13 mouse cellular contexts compared by ENCODE assay signal in genomic region chr14:54244183-54244582, GRCm38 (mm10). TPM values are rescaled to one million over a fixed set of nuclear protein-coding genes. Genes with fewer than 3 reads are reported as not detected.
DNase-seq lines count a peak whose midpoint lies in the region; ATAC-seq lines count a peak whose summit lies in the region.
"Had no signal": no experiment of that assay in that cellular context is flagged by ENCODE, and none has a peak within 500 bp of the region (broad histone marks: within the 10 kb centered on the region; RNA-seq: fewer than 3 reads in every experiment).

No protein-coding gene starts in this region.

- H3K4me3 ChIP-seq in forebrain, embryonic 12.5 days (replicated peaks) = no peak overlapping the region
- no peak overlapping the region for H3K4me3 ChIP-seq in forebrain, embryonic 11.5 days (ENCODE audit: low read depth, low read length)
- no peak overlapping the region for H3K4me3 ChIP-seq in kidney, embryonic 15.5 days (replicated peaks)
- no peak overlapping the region for H3K4me3 ChIP-seq in intestine, embryonic 14.5 days (ENCODE audit: low read depth, low read length)
- H3K4me3 ChIP-seq: liver, embryonic 12.5 days had no signal

- peaks cover 8% of the 10 kb centered on the region for H3K4me1 ChIP-seq in forebrain, embryonic 12.5 days
- H3K4me1 ChIP-seq in forebrain, embryonic 11.5 days (replicated peaks; ENCODE audit: control insufficient read depth, insufficient read depth, low read length) = no peaks in the 10 kb centered on the region; the same call in 1 of the 2 replicates
- H3K4me1 ChIP-seq in kidney, embryonic 15.5 days = peaks cover 26% of the 10 kb centered on the region
- peaks cover 5% of the 10 kb centered on the region for H3K4me1 ChIP-seq in intestine, embryonic 14.5 days (replicated peaks; ENCODE audit: control insufficient read depth, insufficient read depth, low read length)

- H3K27ac ChIP-seq in forebrain, embryonic 12.5 days = peak overlapping the region; percentile 61
- no peak overlapping the region for H3K27ac ChIP-seq in forebrain, embryonic 11.5 days (ENCODE audit: low read depth, low read length)
- peak overlapping the region; percentile 34; the same call in 1 of the 2 replicates for H3K27ac ChIP-seq in kidney, embryonic 15.5 days
- H3K27ac ChIP-seq in intestine, embryonic 14.5 days (ENCODE audit: low read depth) = no peak overlapping the region
- H3K27ac ChIP-seq: liver, embryonic 12.5 days had no signal

- 26% methylated on average over 3 of the region's 3 CpGs for WGBS in forebrain, embryonic 12.5 days
- 46% methylated on average over 3 of the region's 3 CpGs for WGBS in forebrain, embryonic 11.5 days
- 21% methylated on average over 3 of the region's 3 CpGs for WGBS in kidney, embryonic 15.5 days
- WGBS in intestine, embryonic 14.5 days = 37% methylated on average over 3 of the region's 3 CpGs

- H3K4me2 ChIP-seq in forebrain, embryonic 12.5 days = no peak overlapping the region
- no peak overlapping the region for H3K4me2 ChIP-seq in forebrain, embryonic 11.5 days (ENCODE audit: low read depth, low read length, severe bottlenecking)
- no peak overlapping the region for H3K4me2 ChIP-seq in kidney, embryonic 15.5 days
- H3K4me2 ChIP-seq in intestine, embryonic 14.5 days (ENCODE audit: low read length) = no peak overlapping the region
- H3K4me2 ChIP-seq: liver, embryonic 12.5 days had no signal

- no peaks in the 10 kb centered on the region for H3K9me3 ChIP-seq in forebrain, embryonic 12.5 days
- no peaks in the 10 kb centered on the region; the same call in 1 of the 2 replicates for H3K9me3 ChIP-seq in forebrain, embryonic 11.5 days (ENCODE audit: control insufficient read depth, low read length)
- no peaks in the 10 kb centered on the region for H3K9me3 ChIP-seq in kidney, embryonic 15.5 days (replicated peaks)
- H3K9me3 ChIP-seq in intestine, embryonic 14.5 days (ENCODE audit: control insufficient read depth, low read length) = no peaks in the 10 kb centered on the region
- H3K9me3 ChIP-seq: liver, embryonic 12.5 days had no signal

- H3K9ac ChIP-seq in forebrain, embryonic 12.5 days = no peak overlapping the region
- no peak overlapping the region for H3K9ac ChIP-seq in forebrain, embryonic 11.5 days (ENCODE audit: low read length)
- no peak overlapping the region for H3K9ac ChIP-seq in kidney, embryonic 15.5 days
- no peak overlapping the region for H3K9ac ChIP-seq in intestine, embryonic 14.5 days (ENCODE audit: low read length)
- H3K9ac ChIP-seq: liver, embryonic 12.5 days had no signal

- H3K36me3 ChIP-seq in forebrain, embryonic 12.5 days (replicated peaks) = peaks cover 42% of the 10 kb centered on the region
- peaks cover 9% of the 10 kb centered on the region for H3K36me3 ChIP-seq in forebrain, embryonic 11.5 days (ENCODE audit: control insufficient read depth, insufficient read depth, low read length)
- H3K36me3 ChIP-seq in kidney, embryonic 15.5 days = peaks cover 66% of the 10 kb centered on the region
- peaks cover 67% of the 10 kb centered on the region for H3K36me3 ChIP-seq in intestine, embryonic 14.5 days (ENCODE audit: control insufficient read depth, insufficient read depth, low read length)

- ATAC-seq in forebrain, embryonic 12.5 days (ENCODE audit: low FRiP score) = peak; percentile 57; the same call in 1 of the 2 replicates
- ATAC-seq in forebrain, embryonic 11.5 days (replicated peaks; ENCODE audit: low FRiP score) = no peak
- peak; percentile 52; the same call in 1 of the 2 replicates for ATAC-seq in kidney, embryonic 15.5 days (replicated peaks; ENCODE audit: low FRiP score)
- ATAC-seq in intestine, embryonic 14.5 days (replicated peaks; ENCODE audit: low FRiP score, low TSS enrichment, low read depth) = peak; percentile 70; the same call in 1 of the 2 replicates
- no peak for ATAC-seq in cerebellum, adult (ENCODE audit: insufficient number of reproducible peaks, low FRiP score, low TSS enrichment)
- ATAC-seq: liver, embryonic 12.5 days had no signal

- H3K27me3 ChIP-seq in forebrain, embryonic 12.5 days = no peaks in the 10 kb centered on the region
- H3K27me3 ChIP-seq in forebrain, embryonic 11.5 days (ENCODE audit: control insufficient read depth, insufficient read depth, low read length) = no peaks in the 10 kb centered on the region
- H3K27me3 ChIP-seq in kidney, embryonic 15.5 days = no peaks in the 10 kb centered on the region
- no peaks in the 10 kb centered on the region for H3K27me3 ChIP-seq in intestine, embryonic 14.5 days (replicated peaks; ENCODE audit: control insufficient read depth, insufficient read depth, low read length)
- H3K27me3 ChIP-seq: liver, embryonic 12.5 days had no signal

- DNase-seq in forebrain, embryonic 11.5 days (ENCODE audit: low spot score) = no peak
- DNase-seq in kidney, postnatal 14 days = no peak
- DNase-seq in intestine, embryonic 14.5 days (ENCODE audit: low spot score) = no peak
- peak; percentile 51 for DNase-seq in retina, embryonic 14.5 days (ENCODE audit: low spot score)
- no peak for DNase-seq in frontal cortex, postnatal 10 days (ENCODE audit: low spot score in 2 of 2)

RNA-seq across cellular contexts. Expression of gene Dad1, which starts 9.7 kb away (rescaled TPM):
- 234 and 241 TPM in 2 replicates for polyA plus RNA-seq in forebrain, embryonic 12.5 days (2016; fragmentation: Nextera tagmentation; extraction: Ambion mirVana)
- 233 and 240 TPM in 2 replicates for polyA plus RNA-seq in forebrain, embryonic 11.5 days (2014; fragmentation: Nextera tagmentation; extraction: Ambion mirVana)
- polyA plus RNA-seq in kidney, embryonic 15.5 days (2015; fragmentation: Nextera tagmentation; extraction: Ambion mirVana) = 427 and 441 TPM in 2 replicates
- 414 and 449 TPM in 2 replicates for polyA plus RNA-seq in intestine, embryonic 14.5 days (2014; fragmentation: Nextera tagmentation; extraction: Ambion mirVana)

RNA-seq across cellular contexts. Expression of gene Abhd4, which starts 9.8 kb away (rescaled TPM):
- 46.3 and 48.5 TPM in 2 replicates for polyA plus RNA-seq in forebrain, embryonic 12.5 days (2016; fragmentation: Nextera tagmentation; extraction: Ambion mirVana)
- polyA plus RNA-seq in forebrain, embryonic 11.5 days (2014; fragmentation: Nextera tagmentation; extraction: Ambion mirVana) = 50.9 and 53.5 TPM in 2 replicates
- 61.3 and 67.6 TPM in 2 replicates for polyA plus RNA-seq in kidney, embryonic 15.5 days (2015; fragmentation: Nextera tagmentation; extraction: Ambion mirVana)
- 46.9 and 53.5 TPM in 2 replicates for polyA plus RNA-seq in intestine, embryonic 14.5 days (2014; fragmentation: Nextera tagmentation; extraction: Ambion mirVana)

RNA-seq across cellular contexts. Expression of gene Olfr49, which starts 40.6 kb away (rescaled TPM):
- polyA plus RNA-seq in forebrain, embryonic 12.5 days (2016; fragmentation: Nextera tagmentation; extraction: Ambion mirVana) = not detected in 2 replicates
- polyA plus RNA-seq in forebrain, embryonic 11.5 days (2014; fragmentation: Nextera tagmentation; extraction: Ambion mirVana) = not detected in 2 replicates
- 0.14 TPM in 1 of 2 replicates, not detected in the other for polyA plus RNA-seq in kidney, embryonic 15.5 days (2015; fragmentation: Nextera tagmentation; extraction: Ambion mirVana)
- polyA plus RNA-seq in intestine, embryonic 14.5 days (2014; fragmentation: Nextera tagmentation; extraction: Ambion mirVana) = not detected in 2 replicates
- polyA plus RNA-seq: C2C12; cortical plate, adult 2 months; frontal cortex, adult 2 months; liver, embryonic 12.5 days; stomach, embryonic 14.5 days had no signal

Comparison
In these comparisons a context has a peak if more than half of its experiments do, and no peak if none do; other contexts are left out.
1. ATAC-seq: peak in forebrain, embryonic 12.5 days (single experiment), kidney, embryonic 15.5 days (single experiment) and intestine, embryonic 14.5 days (single experiment); none in forebrain, embryonic 11.5 days (single experiment) and cerebellum, adult (single experiment).
2. H3K27ac ChIP-seq: peak in forebrain, embryonic 12.5 days (single experiment) and kidney, embryonic 15.5 days (single experiment); none in forebrain, embryonic 11.5 days (single experiment) and intestine, embryonic 14.5 days (single experiment).